Mouse (Mus musculus) macrophage (primary cell): Measurements from ENCODE around the gene Olfr860. TPM values are rescaled to one million over a fixed set of nuclear protein-coding genes. Genes with fewer than 3 reads are reported as not detected.
"Not testable (repeated sequence)": the region's sequence is repeated elsewhere in the genome, so short reads cannot be mapped to it uniquely, and the experiment has no call there.

Experiments
- H3K27ac ChIP-seq: fragments of 350-480 bp; formaldehyde crosslinking; 2 replicates; pipeline ENCODE4 v1.9.0; 2021
- H3K36me3 ChIP-seq: fragments of 350-480 bp; formaldehyde crosslinking; 2 replicates; pipeline ENCODE4 v1.9.0; 2021; ENCODE audit errors: inconsistent target
- H3K4me3 ChIP-seq: fragments of 350-480 bp; formaldehyde crosslinking; 2 replicates; pipeline ENCODE4 v1.9.0; 2021; ENCODE audit errors: inconsistent target
- H3K79me2 ChIP-seq: fragments of 350-480 bp; formaldehyde crosslinking; 2 replicates; pipeline ENCODE4 v1.9.0; 2021; ENCODE audit errors: inconsistent target
- WGBS: methylation state at CpG from one replicate; pipeline ENCODE4 v1.1.7; 2026; ENCODE audit warnings: inconsistent platforms; ENCODE audit not compliant: missing documents; 5-methylcytosine and 5-hydroxymethylcytosine counted together
- polyA plus RNA-seq: library from polyadenylated mRNA; stranded (reverse); fragments of 250-400 nt; gene quantifications from 3 replicates; pipeline ENCODE4 v1.2.4, GENCODE M21; 2018; ENCODE audit warnings: inconsistent platforms
- total RNA-seq, 78 experiments: library from RNA; depleted of rRNA; stranded (reverse); fragments of 250-400 nt; gene quantifications; 1 replicate in 9 of 78; 2 replicates in 24 of 78; 3 replicates in 43 of 78; 4 replicates in 2 of 78; pipeline ENCODE4 v1.2.4; 2018; ENCODE audit warnings: inconsistent platforms in 56 of 78

Gene Olfr860
- not detected for total RNA-seq (2018; cell fraction: chromatin; rRNA removed)
- not detected for total RNA-seq (2018; cell fraction: cytosol; rRNA removed)
- not detected for total RNA-seq (2018; cell fraction: nucleus; rRNA removed)
- polyA plus RNA-seq, result not detected in 3 replicates

- Histone ChIP-seq H3K4me3 (no peak within 1 kb of the TSS), H3K79me2 (no peaks in the 10 kb centered on the region), H3K27ac (no peak within 1 kb of the TSS), H3K36me3 (no peaks in the 10 kb centered on the region)
- WGBS, result 89% methylated on average over 1 of the region's 1 CpGs
These were observed at the start of gene Olfr860 for GRCm38 (mm10) chr9:19849647-19850046. Gene Olfr860, minus strand, starts transcription at chr9:19849747.

GRCm38 (mm10) chr9:19887904-19888303 lies 38.4 kb upstream of the Olfr860 start, which contains the start of gene Olfr862:
Gene Olfr862, minus strand, starts transcription at chr9:19888004.
- Histone ChIP-seq H3K27ac (no peak within 1 kb of the TSS), H3K4me3 (no peak within 1 kb of the TSS), H3K36me3 (no peaks in the 10 kb centered on the region), H3K79me2 (no peaks in the 10 kb centered on the region)

GRCm38 (mm10) chr9:19804606-19805005 lies 44.9 kb downstream of the Olfr860 start, which contains the start of gene Olfr859:
Gene Olfr859, plus strand, starts transcription at chr9:19804906.
- 80% methylated on average over 1 of the region's 1 CpGs for WGBS
- H3K79me2 ChIP-seq, H3K4me3 ChIP-seq, H3K36me3 ChIP-seq, H3K27ac ChIP-seq: not testable (repeated sequence)

GRCm38 (mm10) chr9:19803000-19803399 lies 46.5 kb downstream of the Olfr860 start:
- WGBS, result 71% methylated on average over 1 of the region's 1 CpGs

More at GRCm38 (mm10) chr9:19803000-19803399, 46.5 kb downstream of the Olfr860 start:
- H3K4me3 ChIP-seq, result no peak overlapping the region
- no peaks in the 10 kb centered on the region for H3K79me2 ChIP-seq
- H3K36me3 ChIP-seq, result no peaks in the 10 kb centered on the region
- H3K27ac ChIP-seq, result no peak overlapping the region

Other genes with a start within 250 kb of the Olfr860 start
- gene Zfp317, start 227.6 kb downstream of the Olfr860 start, polyA plus RNA-seq, result 6.9 to 10.8 TPM (median 8.5 TPM) in 3 replicates
- not detected in 3 replicates for gene Olfr857, start 140.3 kb downstream of the Olfr860 start, polyA plus RNA-seq
- not detected in 3 replicates for gene Olfr58, start 69.5 kb downstream of the Olfr860 start, polyA plus RNA-seq
- gene Olfr859, start 44.8 kb downstream of the Olfr860 start, polyA plus RNA-seq, result not detected in 3 replicates
- gene Olfr862, start 38.3 kb upstream of the Olfr860 start, polyA plus RNA-seq, result not detected in 3 replicates
- 0.02 to 0.16 TPM (median 0.06 TPM) in 3 replicates for gene Olfr77, start 67.1 kb upstream of the Olfr860 start, polyA plus RNA-seq
- not detected in 3 replicates for gene Olfr866, start 178.3 kb upstream of the Olfr860 start, polyA plus RNA-seq
- gene Olfr867, start 207.8 kb upstream of the Olfr860 start, polyA plus RNA-seq, result not detected in 3 replicates
- gene Olfr868, start 248.9 kb upstream of the Olfr860 start, polyA plus RNA-seq, result not detected in 3 replicates